Mouse (Mus musculus) CH12.LX (cell line): ENCODE results near the gene Slc9b2.

Experiments
- CHD1 ChIP-seq: IDR thresholded peaks from 2 replicates; pipeline ENCODE4 v1.6.1; 2012; ENCODE audit warnings: low read depth, low read length, improper control_type of control experiment, inconsistent platforms
- CTCF ChIP-seq, 2 experiments: IDR thresholded peaks in 1 of 2; conservative IDR thresholded peaks in 1 of 2; 2 replicates each; pipeline ENCODE4 v1.5.1; 2011 to 2012; ENCODE audit warnings: low read depth in 2 of 2, low read length in 2 of 2, improper control_type of control experiment in 1 of 2, inconsistent platforms in 1 of 2, mild to moderate bottlenecking in 1 of 2, moderate library complexity in 1 of 2
- E2F4 ChIP-seq: IDR thresholded peaks from 2 replicates; pipeline ENCODE4 v1.6.1; 2011; ENCODE audit warnings: low read depth, low read length, improper control_type of control experiment; ENCODE audit not compliant: insufficient replicate concordance
- EP300 ChIP-seq: IDR thresholded peaks from 2 replicates; pipeline ENCODE4 v1.6.1; 2011; ENCODE audit warnings: low read length, improper control_type of control experiment
- HCFC1 ChIP-seq: IDR thresholded peaks from 2 replicates; pipeline ENCODE4 v1.6.1; 2012; ENCODE audit warnings: low read depth, mild to moderate bottlenecking, inconsistent platforms, low read length, improper control_type of control experiment
- MAX ChIP-seq: IDR thresholded peaks from 2 replicates; pipeline ENCODE4 v1.6.1; 2011; ENCODE audit warnings: low read length, improper control_type of control experiment
- MEF2A ChIP-seq: IDR thresholded peaks from 2 replicates; pipeline ENCODE4 v1.6.1; 2014; ENCODE audit warnings: low read depth, mild to moderate bottlenecking, inconsistent platforms, low read length, improper control_type of control experiment, borderline replicate concordance
- NELFE ChIP-seq: IDR thresholded peaks from 2 replicates; pipeline ENCODE4 v1.6.1; 2011; ENCODE audit warnings: low read depth, low read length, improper control_type of control experiment
- NRF1 ChIP-seq: IDR thresholded peaks from 2 replicates; pipeline ENCODE4 v1.6.1; 2014; ENCODE audit warnings: low read depth, mild to moderate bottlenecking, inconsistent platforms, low read length, improper control_type of control experiment, moderate library complexity
- TBP ChIP-seq: conservative IDR thresholded peaks from 2 replicates; pipeline ENCODE4 v1.6.1; 2011; ENCODE audit warnings: low read depth, low read length, improper control_type of control experiment
- TCF12 ChIP-seq: IDR thresholded peaks from 2 replicates; pipeline ENCODE4 v1.6.1; 2014; ENCODE audit warnings: low read depth, mild to moderate bottlenecking, inconsistent platforms, low read length, improper control_type of control experiment
- USF2 ChIP-seq: conservative IDR thresholded peaks from 2 replicates; pipeline ENCODE4 v1.6.1; 2011; ENCODE audit warnings: low read depth, low read length, improper control_type of control experiment
- ZKSCAN1 ChIP-seq: IDR thresholded peaks from 2 replicates; pipeline ENCODE4 v1.6.1; 2012; ENCODE audit warnings: low read depth, inconsistent platforms, low read length, improper control_type of control experiment, borderline replicate concordance

DNA sequence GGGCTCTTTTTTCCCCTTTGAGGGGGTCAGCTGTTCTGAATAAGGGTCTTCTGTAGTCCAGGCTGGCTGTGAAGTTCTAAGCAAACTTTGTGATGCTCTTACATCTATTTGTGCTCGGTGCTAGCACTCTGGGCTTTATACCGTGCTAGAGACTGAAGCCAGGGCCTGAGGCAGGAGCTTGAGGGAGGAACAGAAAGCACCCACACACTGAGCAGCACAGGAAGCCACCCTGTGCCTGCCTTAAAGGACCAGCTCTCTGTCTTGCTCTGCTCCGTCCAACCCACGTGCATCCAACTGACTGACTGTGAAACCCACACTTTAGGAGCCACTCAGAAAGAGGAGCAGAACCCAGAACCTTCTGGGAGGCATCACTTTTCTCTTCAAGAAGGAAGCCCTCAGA, 27.3 kb upstream of the Slc9b2 start:
- TF ChIP-seq ZKSCAN1 (no peak), EP300 (no peak), MAX (no peak), CTCF (conservative IDR thresholded peaks at IDR 0.05 in 1 of 2, IDR thresholded peaks at IDR 0.05 in 1 of 2; ENCODE audit: low read depth in 2 of 2, low read length in 2 of 2) (no peak), TBP (no peak), NRF1 (no peak), CHD1 (no peak), HCFC1 (no peak), MEF2A (no peak), TCF12 (no peak), USF2 (no peak), NELFE (no peak), E2F4 (no peak)
